Mouse (Mus musculus) kidney, adult 2 months (tissue): Measurements from ENCODE around the gene Ces2a.

Source experiments
- CTCF ChIP-seq: fragments of 200-500 bp; conservative IDR thresholded peaks from 2 replicates; pipeline ENCODE4 v1.5.1; 2011; ENCODE audit warnings: low read depth, mild to moderate bottlenecking, control low read depth, low read length, moderate library complexity, mixed read lengths; ENCODE audit not compliant: insufficient read depth, insufficient read length
- POLR2A ChIP-seq: fragments of 200-500 bp; IDR thresholded peaks from one replicate; pipeline ENCODE4 v1.6.1; 2011; ENCODE audit warnings: low read depth, low read length, control low read depth

DNA sequence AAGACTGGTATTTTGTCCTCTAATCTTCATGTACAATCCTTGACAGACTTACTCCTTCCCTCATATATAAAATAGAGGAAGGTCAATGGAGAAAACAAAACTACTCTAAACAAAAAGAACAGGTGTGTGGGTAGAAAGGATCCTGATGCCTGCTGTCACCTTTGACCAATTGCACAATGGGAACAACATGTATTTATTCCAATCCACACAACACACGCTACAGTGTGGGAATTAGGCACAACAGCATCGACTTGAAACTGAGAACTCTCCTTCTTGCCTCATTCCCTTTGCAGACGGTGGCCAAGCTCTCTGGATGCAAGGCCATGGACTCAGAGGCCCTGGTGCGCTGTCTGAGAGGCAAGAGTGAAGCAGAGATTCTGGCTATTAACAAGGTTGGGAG is 27.3 kb downstream of the Ces2a start:
- TF ChIP-seq CTCF (no peak), POLR2A (no peak)
